11 mouse cellular contexts compared by ENCODE assay signal in genomic region chr4:12334429-12334828, GRCm38 (mm10).
DNase-seq lines count a peak whose midpoint lies in the region; ATAC-seq and TF ChIP-seq lines count a peak whose summit lies in the region.
"Had no signal": no experiment of that assay in that cellular context is flagged by ENCODE, and none has a peak within 500 bp of the region (broad histone marks: within the 10 kb centered on the region; RNA-seq: fewer than 3 reads in every experiment).

No protein-coding gene starts in this region.

- ATAC-seq in embryonic facial prominence, embryonic 14.5 days (ENCODE audit: low read depth), result peak; percentile 9; the same call in 1 of the 2 replicates
- ATAC-seq in lung, embryonic 16.5 days (ENCODE audit: low read depth), result peak; percentile 84
- ATAC-seq in hindbrain, postnatal 0 days, result peak; percentile 84
- ATAC-seq in neural tube, embryonic 15.5 days (ENCODE audit: low FRiP score), result peak; percentile 72

- H3K27me3 ChIP-seq in embryonic facial prominence, embryonic 14.5 days (replicated peaks; ENCODE audit: control insufficient read depth, insufficient read depth, low read length), result no peaks in the 10 kb centered on the region
- H3K27me3 ChIP-seq in embryonic facial prominence, embryonic 10.5 days (replicated peaks; ENCODE audit: low read depth, poor library complexity, severe bottlenecking), result no peaks in the 10 kb centered on the region
- no peaks in the 10 kb centered on the region for H3K27me3 ChIP-seq in lung, embryonic 16.5 days (ENCODE audit: control insufficient read depth, insufficient read depth, low read depth, low read length)
- H3K27me3 ChIP-seq in hindbrain, postnatal 0 days (ENCODE audit: insufficient read depth, low read length), result no peaks in the 10 kb centered on the region
- H3K27me3 ChIP-seq in neural tube, embryonic 15.5 days (replicated peaks), result no peaks in the 10 kb centered on the region
- H3K27me3 ChIP-seq in heart, adult 2 months (ENCODE audit: control insufficient read depth, insufficient read depth, low read length), result no peaks in the 10 kb centered on the region
- H3K27me3 ChIP-seq: liver, embryonic 15.5 days had no signal

- no peaks in the 10 kb centered on the region for H3K4me1 ChIP-seq in embryonic facial prominence, embryonic 14.5 days (ENCODE audit: control insufficient read depth, insufficient read depth, low read length)
- H3K4me1 ChIP-seq in embryonic facial prominence, embryonic 10.5 days, result no peaks in the 10 kb centered on the region
- H3K4me1 ChIP-seq in lung, embryonic 16.5 days (replicated peaks; ENCODE audit: control insufficient read depth, insufficient read depth, low read length), result no peaks in the 10 kb centered on the region
- no peaks in the 10 kb centered on the region for H3K4me1 ChIP-seq in hindbrain, postnatal 0 days (ENCODE audit: insufficient read depth, low read length)
- H3K4me1 ChIP-seq in neural tube, embryonic 15.5 days, result peaks cover 16% of the 10 kb centered on the region
- no peaks in the 10 kb centered on the region for H3K4me1 ChIP-seq in heart, adult 2 months (ENCODE audit: control insufficient read depth, insufficient read depth, low read length)
- H3K4me1 ChIP-seq: liver, embryonic 15.5 days had no signal

- WGBS in embryonic facial prominence, embryonic 14.5 days, result 39% methylated on average over 9 of the region's 9 CpGs
- 80% methylated on average over 9 of the region's 9 CpGs for WGBS in embryonic facial prominence, embryonic 10.5 days
- WGBS in lung, embryonic 16.5 days, result 33% methylated on average over 9 of the region's 9 CpGs
- 25% methylated on average over 9 of the region's 9 CpGs for WGBS in hindbrain, postnatal 0 days
- 31% methylated on average over 9 of the region's 9 CpGs for WGBS in neural tube, embryonic 15.5 days
- 46% methylated on average over 9 of the region's 9 CpGs for WGBS in heart, adult 2 months

- DNase-seq in embryonic facial prominence, embryonic 14.5 days (ENCODE audit: low spot score), result peak; percentile 64
- DNase-seq in embryonic facial prominence, embryonic 10.5 days (ENCODE audit: low spot score), result no peak
- no peak for DNase-seq in lung, postnatal 25 days (ENCODE audit: low spot score)
- peak; percentile 66 for DNase-seq in hindbrain, postnatal 0 days (ENCODE audit: low spot score)
- DNase-seq in kidney, adult 18-20 months, result no peak
- no peak for DNase-seq in heart, adult 2 months
- DNase-seq: cerebellum, adult 18-20 months; kidney, postnatal 25 days had no signal

- H3K9ac ChIP-seq in embryonic facial prominence, embryonic 14.5 days (ENCODE audit: low read depth, low read length), result no peak overlapping the region
- H3K9ac ChIP-seq in lung, embryonic 16.5 days (ENCODE audit: low read length), result no peak overlapping the region
- H3K9ac ChIP-seq in hindbrain, postnatal 0 days (replicated peaks; ENCODE audit: low read length), result no peak overlapping the region
- no peak overlapping the region for H3K9ac ChIP-seq in neural tube, embryonic 15.5 days (replicated peaks)
- H3K9ac ChIP-seq in heart, adult 2 months (ENCODE audit: low read depth, low read length), result no peak overlapping the region
- H3K9ac ChIP-seq: liver, embryonic 15.5 days had no signal

- no peak overlapping the region for H3K4me2 ChIP-seq in embryonic facial prominence, embryonic 14.5 days (ENCODE audit: low read depth, low read length)
- H3K4me2 ChIP-seq in lung, embryonic 16.5 days (ENCODE audit: low read depth, low read length), result peak overlapping the region; percentile 22; the same call in 1 of the 2 replicates
- peak overlapping the region; percentile 32 for H3K4me2 ChIP-seq in hindbrain, postnatal 0 days (ENCODE audit: low read depth, low read length)
- 0 out of 2 replicates have a peak overlapping the region, but pooled peaks have one; percentile 1 for H3K4me2 ChIP-seq in neural tube, embryonic 15.5 days
- H3K4me2 ChIP-seq: liver, embryonic 15.5 days had no signal

- no peaks in the 10 kb centered on the region for H3K36me3 ChIP-seq in embryonic facial prominence, embryonic 14.5 days (ENCODE audit: control insufficient read depth, insufficient read depth, low read length)
- H3K36me3 ChIP-seq in embryonic facial prominence, embryonic 10.5 days (replicated peaks), result no peaks in the 10 kb centered on the region
- no peaks in the 10 kb centered on the region for H3K36me3 ChIP-seq in lung, embryonic 16.5 days (ENCODE audit: control insufficient read depth, insufficient read depth, low read length)
- no peaks in the 10 kb centered on the region for H3K36me3 ChIP-seq in hindbrain, postnatal 0 days (ENCODE audit: insufficient read depth, low read length)
- H3K36me3 ChIP-seq in neural tube, embryonic 15.5 days, result no peaks in the 10 kb centered on the region
- no peaks in the 10 kb centered on the region for H3K36me3 ChIP-seq in heart, adult 2 months (ENCODE audit: control insufficient read depth, insufficient read depth, low read length)
- H3K36me3 ChIP-seq: liver, embryonic 15.5 days had no signal

- TF ChIP-seq EP300 in heart, adult 2 months (IDR thresholded peaks at IDR 0.05; ENCODE audit: insufficient read depth, low read depth, low read length), result no peak

- H3K4me3 ChIP-seq in embryonic facial prominence, embryonic 14.5 days (ENCODE audit: low read depth, low read length), result no peak overlapping the region
- no peak overlapping the region for H3K4me3 ChIP-seq in embryonic facial prominence, embryonic 10.5 days
- H3K4me3 ChIP-seq in lung, embryonic 16.5 days (ENCODE audit: low read length), result no peak overlapping the region
- H3K4me3 ChIP-seq in hindbrain, postnatal 0 days (ENCODE audit: low read length), result no peak overlapping the region
- no peak overlapping the region for H3K4me3 ChIP-seq in neural tube, embryonic 15.5 days (replicated peaks)
- no peak overlapping the region for H3K4me3 ChIP-seq in heart, adult 2 months
- H3K4me3 ChIP-seq: liver, embryonic 15.5 days had no signal

- no peak overlapping the region for H3K27ac ChIP-seq in embryonic facial prominence, embryonic 14.5 days (replicated peaks; ENCODE audit: low read depth, low read length)
- H3K27ac ChIP-seq in embryonic facial prominence, embryonic 10.5 days (replicated peaks), result no peak overlapping the region
- H3K27ac ChIP-seq in lung, embryonic 16.5 days (ENCODE audit: low read length), result no peak overlapping the region
- H3K27ac ChIP-seq in hindbrain, postnatal 0 days, result no peak overlapping the region
- H3K27ac ChIP-seq in neural tube, embryonic 15.5 days (replicated peaks), result no peak overlapping the region
- H3K27ac ChIP-seq in heart, adult 2 months, result no peak overlapping the region
- H3K27ac ChIP-seq: liver, embryonic 15.5 days had no signal

- H3K79me2 ChIP-seq in heart, adult 2 months (replicated peaks; ENCODE audit: control insufficient read depth, insufficient read depth, low read length), result no peaks in the 10 kb centered on the region

- TF ChIP-seq POLR2A in heart, adult 2 months (IDR thresholded peaks at IDR 0.05; ENCODE audit: insufficient read depth, low read depth, low read length), result no peak

- intact Hi-C loops in heart, adult 2 months (cut with DNase I), result no loop called here

- TF ChIP-seq CTCF in hindbrain, postnatal 0 days (IDR thresholded peaks at IDR 0.05; ENCODE audit: low read depth), result no peak
- TF ChIP-seq CTCF in heart, adult 2 months (IDR thresholded peaks at IDR 0.05), result no peak

- peaks cover 4% of the 10 kb centered on the region; the same call in 1 of the 2 replicates for H3K9me3 ChIP-seq in embryonic facial prominence, embryonic 14.5 days (ENCODE audit: control insufficient read depth, low read length)
- no peaks in the 10 kb centered on the region for H3K9me3 ChIP-seq in embryonic facial prominence, embryonic 10.5 days
- no peaks in the 10 kb centered on the region for H3K9me3 ChIP-seq in lung, embryonic 16.5 days (ENCODE audit: control insufficient read depth, low read length)
- no peaks in the 10 kb centered on the region for H3K9me3 ChIP-seq in hindbrain, postnatal 0 days (ENCODE audit: low read length)
- no peaks in the 10 kb centered on the region for H3K9me3 ChIP-seq in neural tube, embryonic 15.5 days (replicated peaks)
- H3K9me3 ChIP-seq: liver, embryonic 15.5 days had no signal

Comparison
In these comparisons a context has a peak if more than half of its experiments do, and no peak if none do; other contexts are left out.
1. DNase-seq: peak in embryonic facial prominence, embryonic 14.5 days (single experiment) and hindbrain, postnatal 0 days (single experiment); none in embryonic facial prominence, embryonic 10.5 days (single experiment), lung, postnatal 25 days (single experiment), kidney, adult 18-20 months (single experiment) and heart, adult 2 months (0 of 2).
2. ATAC-seq: peak in every context shown above with its lines; median percentile 84 in lung, embryonic 16.5 days; 84 in hindbrain, postnatal 0 days; 72 in neural tube, embryonic 15.5 days; 9 in embryonic facial prominence, embryonic 14.5 days.